Mouse (Mus musculus): ENCODE measurements around the gene Nrarp.

Gene Nrarp

DNA sequence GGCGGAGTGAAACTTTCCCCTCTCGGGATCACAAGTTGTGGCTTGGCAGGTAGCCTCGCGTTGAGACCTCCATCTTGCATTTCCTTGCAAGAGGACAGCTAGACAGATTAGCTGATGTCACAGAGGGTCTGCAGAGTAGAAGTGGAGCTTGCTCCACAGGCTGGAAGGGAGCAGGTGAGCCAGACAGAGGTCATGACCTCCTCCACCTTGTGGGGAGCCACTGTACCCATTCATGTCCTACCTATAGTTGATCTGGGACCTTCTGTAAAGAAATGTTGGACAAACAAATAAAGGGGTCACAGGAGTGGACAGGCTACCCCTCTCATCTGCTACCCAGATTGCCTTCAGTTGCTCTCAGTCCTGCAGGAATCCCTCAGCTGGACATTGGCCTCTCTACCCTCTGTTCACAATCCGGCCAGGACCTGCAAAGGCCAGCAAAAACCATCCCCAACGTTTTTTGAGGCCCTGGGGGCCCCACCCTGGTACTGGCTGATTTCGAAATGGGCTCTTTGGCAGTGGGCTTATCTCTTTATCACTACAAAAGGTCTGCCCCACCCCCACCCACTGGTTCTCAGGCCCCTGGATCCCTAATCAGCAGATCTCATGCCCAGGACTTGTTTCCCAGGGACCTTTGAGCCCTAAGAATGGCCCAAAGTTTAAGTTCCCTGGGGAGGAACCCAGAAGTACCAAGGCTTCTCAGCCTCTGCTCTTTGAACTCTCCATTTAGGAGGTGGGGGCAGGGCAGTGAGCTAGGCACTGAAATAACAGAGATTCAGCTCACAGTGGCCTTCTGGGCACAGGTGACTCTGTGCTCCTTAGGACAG, 5.5 kb upstream of the Nrarp start:
- no peak for DNase-seq

DNA sequence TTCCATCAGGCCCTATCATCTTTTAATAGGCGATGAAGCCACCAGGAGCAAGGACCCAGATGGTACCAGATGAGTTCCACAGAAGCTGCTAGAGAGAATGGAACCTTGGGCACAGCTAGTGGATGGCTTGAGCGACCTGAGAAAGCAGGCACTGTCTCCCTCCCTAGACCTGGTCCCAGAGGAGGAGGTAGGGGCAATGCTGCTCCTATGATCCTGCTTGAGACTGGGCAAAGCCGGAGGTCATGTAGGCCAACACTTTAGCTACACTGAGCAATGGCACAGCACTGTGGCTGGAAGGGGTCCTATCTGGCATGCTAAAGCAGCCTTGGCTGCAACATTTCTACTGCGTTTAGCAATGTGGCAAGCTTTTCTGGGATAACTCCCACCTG, 4.9 kb upstream of the Nrarp start:
- no peak for DNase-seq

DNA sequence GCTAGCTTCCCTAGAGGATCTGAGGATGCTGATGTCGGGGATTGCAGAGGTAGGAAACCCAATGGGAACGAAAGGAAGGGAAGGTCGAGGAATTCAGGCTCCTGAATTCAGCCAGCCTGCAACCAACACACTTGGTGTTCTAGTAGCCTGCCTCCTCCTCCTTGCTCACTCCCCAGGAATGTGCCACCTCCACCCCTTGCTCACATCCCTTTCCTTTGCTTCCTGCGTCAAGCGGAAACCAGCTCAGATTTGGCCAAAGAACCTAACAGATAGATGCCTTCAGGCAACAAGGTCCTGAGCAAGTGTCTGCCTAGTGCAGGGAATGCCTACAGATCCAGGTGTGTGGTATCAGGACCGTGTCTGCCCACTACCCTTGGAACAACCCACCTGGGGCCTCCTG, 4.0 kb upstream of the Nrarp start:
- DNase-seq = no peak

DNA sequence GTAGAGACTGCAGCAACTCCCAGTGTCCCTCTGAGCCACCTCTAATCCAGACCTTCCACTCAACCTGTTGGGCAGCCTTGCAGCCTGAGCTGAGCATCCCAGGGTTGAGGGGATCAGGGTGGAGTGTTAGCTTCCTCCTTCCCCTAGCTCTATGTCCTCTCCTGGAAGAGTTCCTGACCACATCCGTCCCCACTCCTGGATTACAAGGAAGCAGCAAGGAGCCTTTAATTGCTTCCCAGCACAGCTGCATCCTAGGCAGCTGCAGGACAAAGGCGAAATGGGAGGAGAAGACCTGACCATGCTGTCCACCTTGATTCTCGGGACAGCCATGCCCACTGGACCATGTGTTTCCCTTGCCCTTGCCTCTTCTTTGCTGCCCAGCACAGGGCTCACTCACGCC, 3.5 kb upstream of the Nrarp start:
- no peak for DNase-seq

DNA sequence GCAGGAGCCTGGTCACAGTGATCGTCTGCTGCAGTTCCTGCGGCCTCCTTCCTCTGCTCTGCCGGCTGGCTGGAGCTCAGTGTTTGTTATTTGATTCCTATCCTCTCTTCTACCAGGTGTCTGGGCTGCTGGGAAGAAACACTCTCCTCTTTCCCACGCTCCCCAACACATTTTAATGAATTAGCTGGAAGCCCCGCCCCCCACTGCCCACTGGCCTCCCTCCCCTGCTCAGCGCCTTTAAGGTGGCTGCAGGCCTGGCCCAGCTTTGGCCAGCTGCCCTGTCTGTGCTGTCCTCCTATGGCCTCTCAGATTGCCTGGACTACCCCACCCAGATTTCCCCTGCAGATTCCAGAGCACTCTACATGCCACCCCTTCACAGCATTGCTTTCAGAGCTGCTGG, 2.9 kb upstream of the Nrarp start:
- no peak for DNase-seq

- DNase-seq = no peak
These were observed 2.1 kb upstream of the Nrarp start for GRCm38 (mm10) chr2:25178285-25178972.

DNA sequence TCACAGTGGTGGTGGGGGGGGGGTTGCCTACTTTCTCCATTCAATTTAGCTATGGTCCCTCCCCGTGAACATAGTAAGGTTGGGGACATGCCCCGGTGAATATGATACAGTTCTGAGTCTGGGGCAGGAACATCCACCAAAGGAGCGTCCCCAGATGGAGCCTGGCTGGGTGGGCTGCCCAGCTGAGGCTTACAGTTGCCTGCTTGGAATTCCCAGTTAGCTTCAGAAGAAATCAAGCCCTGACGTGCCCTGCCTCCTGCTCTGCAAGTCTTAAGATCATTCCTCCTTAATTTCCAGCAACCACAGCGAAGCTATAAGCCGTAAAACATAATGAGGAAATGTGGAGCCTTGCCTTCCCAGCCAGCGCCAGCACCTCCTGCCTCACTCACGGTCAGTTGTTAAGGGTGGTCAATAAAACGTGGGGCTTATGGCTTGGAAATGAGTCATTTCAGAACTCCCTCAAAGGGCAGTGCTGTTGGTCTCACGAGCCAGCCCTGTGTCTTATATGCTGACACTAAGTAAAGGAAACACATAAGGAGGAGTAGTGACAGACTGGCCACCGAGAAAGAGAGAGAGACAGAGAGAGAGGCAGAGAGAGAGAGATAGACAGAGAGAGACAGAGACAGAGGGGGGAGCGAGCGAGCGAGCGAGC, 866 bp upstream of the Nrarp start:
- no peak for DNase-seq

GRCm38 (mm10) chr2:25180973-25181890, 674 bp downstream of the Nrarp start:
- DNase-seq = peak; percentile 38

GRCm38 (mm10) chr2:25181891-25182397, 1.4 kb downstream of the Nrarp start:
- no peak for DNase-seq

GRCm38 (mm10) chr2:25182664-25183063, 2.1 kb downstream of the Nrarp start:
- DNase-seq = no peak

DNA sequence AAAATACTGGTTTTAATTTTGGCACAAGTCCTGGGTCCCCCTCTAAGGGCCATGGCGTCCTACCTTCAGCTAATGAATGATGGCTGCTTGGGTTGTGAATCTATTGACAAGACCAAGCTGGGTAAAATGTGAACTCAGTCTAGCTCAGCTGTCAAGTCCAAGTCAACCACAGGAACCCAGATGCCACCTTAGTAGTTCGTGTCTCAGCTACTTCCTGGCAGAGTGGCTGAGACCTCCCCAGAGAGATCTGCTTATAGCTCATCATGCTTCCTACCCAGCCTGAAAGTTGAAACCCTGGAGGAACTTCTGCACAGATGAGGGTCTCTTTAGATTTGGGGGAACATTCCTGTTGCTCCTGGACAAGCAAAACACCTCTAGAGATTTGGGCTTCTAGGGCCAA, 2.8 kb downstream of the Nrarp start:
- no peak for DNase-seq

GRCm38 (mm10) chr2:25184496-25184895, 3.9 kb downstream of the Nrarp start:
- DNase-seq = no peak

DNA sequence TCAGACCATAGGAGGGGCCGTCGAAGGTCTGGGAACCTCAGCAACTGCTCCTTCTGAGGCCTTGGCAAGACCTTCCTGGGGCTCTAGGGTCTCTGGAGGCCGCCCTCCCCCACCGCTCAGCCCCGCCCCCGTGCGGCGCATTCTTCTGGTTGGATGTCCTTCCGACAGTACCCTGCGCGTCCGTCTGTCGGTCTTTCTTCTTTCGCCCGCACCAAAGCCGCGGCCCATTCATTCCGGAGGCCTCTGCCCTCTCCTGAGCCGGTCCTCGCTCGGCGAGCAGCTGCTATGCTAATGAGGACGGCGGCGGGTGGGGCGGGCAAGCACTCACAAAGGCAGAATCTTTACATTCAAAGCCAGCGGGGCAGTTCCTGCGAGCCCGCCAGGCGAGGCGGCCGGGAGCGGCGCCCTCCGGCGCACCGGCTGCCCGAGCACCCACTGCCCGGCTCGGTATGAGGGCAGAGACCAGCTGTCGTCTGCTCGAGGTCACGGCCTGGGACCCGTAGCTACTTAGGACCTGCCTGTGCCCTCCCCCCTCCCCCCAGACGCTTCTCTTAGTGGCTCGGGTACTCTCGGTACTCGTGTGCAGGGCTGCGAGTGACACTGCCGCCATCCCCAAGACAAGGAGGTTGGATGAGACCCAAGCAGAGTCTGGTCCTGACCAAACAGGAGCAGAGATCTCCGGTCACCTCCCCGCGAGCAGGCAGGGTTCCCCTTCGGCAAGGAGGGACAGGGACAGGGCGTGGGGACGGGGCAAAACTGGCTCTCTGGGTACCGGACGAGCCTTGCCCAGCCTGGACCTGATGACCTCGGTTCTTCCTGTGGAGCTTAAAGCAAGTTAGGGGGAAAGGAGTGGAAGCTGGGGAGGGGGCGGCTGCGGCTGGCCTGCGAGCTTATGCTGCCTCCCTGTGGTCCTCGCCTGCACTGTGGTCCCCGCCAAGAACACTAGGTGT, 5.3 kb downstream of the Nrarp start:
- peak; percentile 34 to 47 for DNase-seq

DNA sequence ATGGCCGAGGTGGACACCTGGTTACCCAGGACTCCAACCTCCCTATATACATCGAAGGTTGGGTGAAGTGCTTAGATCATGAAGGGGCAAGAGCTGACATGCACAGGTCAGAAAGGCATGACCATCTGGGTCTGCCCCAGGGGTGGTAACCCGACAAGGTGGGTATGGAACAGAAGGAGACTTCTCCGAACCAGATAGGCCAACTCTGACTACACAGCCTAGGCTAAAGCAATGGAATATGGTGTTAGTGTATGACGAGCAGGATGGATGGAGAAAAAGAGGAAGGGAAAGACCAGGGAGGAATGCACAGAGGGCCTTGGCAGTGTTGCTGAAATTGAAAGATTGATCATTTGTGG, 6.0 kb downstream of the Nrarp start:
- no peak for DNase-seq

- DNase-seq = no peak
These were observed 7.3 kb downstream of the Nrarp start for GRCm38 (mm10) chr2:25187841-25188240.

DNA sequence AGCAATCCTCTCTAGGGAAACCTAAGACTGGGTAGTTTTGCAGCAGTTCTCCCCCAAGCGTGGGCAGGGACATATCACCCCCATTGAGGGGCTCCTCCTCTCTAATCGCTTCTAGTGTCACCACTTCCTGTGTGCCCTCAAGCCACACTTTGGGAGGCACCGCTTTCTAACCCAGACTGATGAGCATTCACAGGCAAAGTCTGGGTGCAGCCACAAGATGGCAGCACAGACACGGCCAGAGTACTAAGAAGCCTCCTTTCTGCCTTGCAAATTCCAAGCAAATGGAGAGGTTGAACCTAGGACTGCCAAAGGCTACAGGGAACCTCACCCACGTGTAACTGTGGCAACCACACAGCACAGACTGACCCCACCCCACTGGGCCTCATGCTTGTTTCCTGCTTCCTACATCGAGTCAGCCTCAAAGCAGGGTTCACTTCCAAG, 12.8 kb downstream of the Nrarp start:
- peak; percentile 62 to 79 for DNase-seq

DNA sequence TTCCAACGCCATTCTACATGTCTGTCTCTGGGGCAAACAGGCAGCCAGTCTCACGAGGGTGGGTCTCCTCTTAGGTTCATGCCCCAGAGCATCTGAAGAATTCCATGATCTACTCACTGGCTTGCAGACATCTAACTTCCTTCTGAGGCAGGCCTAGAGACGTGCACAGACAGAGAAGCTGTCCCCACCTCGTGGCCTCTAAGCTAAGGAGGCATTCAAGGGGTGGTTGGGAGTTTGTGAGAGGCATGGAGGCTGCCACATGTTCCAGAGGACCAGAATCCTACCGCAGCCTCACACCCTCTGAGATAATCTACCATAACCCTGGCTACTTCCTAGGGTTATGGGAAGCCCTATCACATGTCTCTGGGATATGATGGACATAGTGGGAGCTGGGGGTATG, 13.4 kb downstream of the Nrarp start:
- DNase-seq = no peak

DNA sequence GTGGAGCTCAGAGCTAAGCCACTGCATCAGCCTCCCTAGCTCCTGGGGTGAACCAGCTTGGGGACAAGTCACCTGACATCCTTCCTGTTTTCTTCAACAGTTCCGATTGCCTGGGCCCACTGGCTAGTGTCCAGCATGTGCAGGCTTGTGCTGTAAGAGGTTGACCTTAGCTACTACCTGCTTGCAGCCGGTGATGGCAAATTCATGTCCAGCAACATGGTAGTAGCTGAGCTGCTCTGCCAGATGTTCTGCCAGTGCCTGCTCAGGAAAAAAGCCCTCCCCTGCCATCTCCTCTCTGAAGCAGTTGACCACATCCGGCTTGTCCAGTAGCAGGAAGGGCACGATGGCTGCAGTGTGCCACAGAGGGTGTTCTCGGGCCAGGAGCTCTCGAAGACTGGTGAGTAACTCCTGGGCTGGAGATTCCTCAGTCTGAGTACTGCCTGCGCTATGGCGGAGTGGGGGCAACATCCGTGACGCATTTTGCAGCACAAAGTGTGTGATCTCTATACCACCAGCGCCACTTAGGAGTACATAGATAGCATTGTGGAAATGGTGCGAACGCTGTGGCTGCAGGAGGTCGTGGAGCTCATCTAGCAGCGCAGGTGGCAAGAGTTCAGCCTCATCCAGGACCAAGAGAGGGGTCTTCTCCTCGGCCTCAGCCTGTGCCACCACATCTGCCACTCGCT, 14.1 kb downstream of the Nrarp start:
- peak; percentile 26 to 41 for DNase-seq

GRCm38 (mm10) chr2:25195211-25196156, 14.9 kb downstream of the Nrarp start:
- peak; percentile 62 to 79 for DNase-seq

All from thymus, adult 18-20 months (tissue).